Mouse (Mus musculus) liver, postnatal 0 days (tissue): ENCODE results near the gene Numb.

Experiments used
- CTCF ChIP-seq: sonication (generic); IDR thresholded peaks from 2 replicates; pipeline ENCODE4 v1.5.1; 2016; ENCODE audit warnings: antibody characterized with exemption, low read depth
- EP300 ChIP-seq: IDR thresholded peaks from 2 replicates; pipeline ENCODE4 v1.6.1; 2016; ENCODE audit warnings: antibody characterized with exemption, low read depth, mild to moderate bottlenecking

DNA sequence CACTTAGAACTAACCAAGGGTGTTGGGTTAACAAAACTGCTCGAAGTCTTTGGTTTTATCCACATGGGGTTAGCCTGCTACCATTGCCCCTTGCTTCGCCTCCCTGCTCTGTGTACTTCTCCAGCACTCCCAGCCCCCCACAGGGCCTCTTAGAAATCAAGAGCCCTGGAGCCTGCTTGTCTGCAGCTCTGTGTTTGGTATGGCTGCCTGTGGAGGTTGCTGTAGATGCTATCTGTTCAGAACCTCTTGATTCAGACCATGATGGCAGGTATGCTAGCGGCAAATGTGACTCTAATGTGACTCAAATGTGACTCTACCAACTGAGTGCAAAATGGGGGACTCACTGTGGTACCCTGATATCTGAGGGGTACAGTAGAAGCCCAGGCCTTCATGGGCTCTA lies 2.6 kb upstream of the Numb start:
- TF ChIP-seq CTCF (no peak), EP300 (no peak)
